Mouse (Mus musculus) midbrain, embryonic 14.5 days (tissue): ENCODE data around the gene Mrpl35. TPM values are rescaled to one million over a fixed set of nuclear protein-coding genes. Genes with fewer than 3 reads are reported as not detected.

Experiments
- ATAC-seq: fragments of 200-750 bp; cut with Nextera tagmentation; 2 replicates; pipeline ENCODE4 v1.8.0; 2017; ENCODE audit warnings: moderate number of reproducible peaks, moderate library complexity; ENCODE audit not compliant: low FRiP score, low TSS enrichment
- DNase-seq: peaks from one replicate; pipeline ENCODE4 v3.0.0-alpha.2; 2015
- H3K27ac ChIP-seq: fragments of 300-500 bp; sonication (generic); replicated peaks from 2 replicates; pipeline ENCODE4 v1.5.1; 2014; ENCODE audit warnings: mild to moderate bottlenecking, low read depth, low read length, moderate library complexity
- H3K27me3 ChIP-seq: fragments of 300-500 bp; sonication (generic); 2 replicates; pipeline ENCODE4 v1.6.1; 2014; ENCODE audit warnings: low read length, control low read depth, mixed read lengths; ENCODE audit not compliant: control insufficient read depth, insufficient read depth
- H3K36me3 ChIP-seq: fragments of 300-500 bp; sonication (generic); 2 replicates; pipeline ENCODE4 v1.6.1; 2014; ENCODE audit warnings: low read length, control low read depth; ENCODE audit not compliant: control insufficient read depth, insufficient read depth
- H3K4me1 ChIP-seq: fragments of 300-500 bp; sonication (generic); 2 replicates; pipeline ENCODE4 v1.6.1; 2014; ENCODE audit warnings: mild to moderate bottlenecking, antibody characterized with exemption, low read length, control low read depth; ENCODE audit not compliant: control insufficient read depth, insufficient read depth
- H3K4me2 ChIP-seq: fragments of 300-500 bp; sonication (generic); 2 replicates; pipeline ENCODE4 v1.6.1; 2014; ENCODE audit warnings: mild to moderate bottlenecking, low read length, moderate library complexity
- H3K4me3 ChIP-seq: fragments of 300-500 bp; sonication (generic); replicated peaks from 2 replicates; pipeline ENCODE4 v1.5.1; 2014; ENCODE audit warnings: low read depth, low read length
- H3K9ac ChIP-seq: fragments of 300-500 bp; sonication (generic); replicated peaks from 2 replicates; pipeline ENCODE4 v1.6.1; 2014; ENCODE audit warnings: mild to moderate bottlenecking, low read length, moderate library complexity
- H3K9me3 ChIP-seq: fragments of 300-500 bp; sonication (generic); 2 replicates; pipeline ENCODE4 v1.6.1; 2016; ENCODE audit warnings: low read length, control low read depth, mixed read lengths; ENCODE audit not compliant: control insufficient read depth
- WGBS: fragments of 180-500 bp; shearing (Covaris S2); extraction: QIAGEN DNeasy Blood & Tissue Kit; methylation state at CpG from one replicate; pipeline ENCODE4 v1.1.7; 2014; 5-methylcytosine and 5-hydroxymethylcytosine counted together
- polyA plus RNA-seq: library from polyadenylated mRNA; unstranded; fragments of >200 nt; fragmentation: Nextera tagmentation; extraction: Ambion mirVana; gene quantifications from 2 replicates; pipeline ENCODE4 v1.2.1, GENCODE M21; 2014

The Mrpl35 gene
- polyA plus RNA-seq, 1 experiment from 2014 or later: 41.1 TPM

DNA sequence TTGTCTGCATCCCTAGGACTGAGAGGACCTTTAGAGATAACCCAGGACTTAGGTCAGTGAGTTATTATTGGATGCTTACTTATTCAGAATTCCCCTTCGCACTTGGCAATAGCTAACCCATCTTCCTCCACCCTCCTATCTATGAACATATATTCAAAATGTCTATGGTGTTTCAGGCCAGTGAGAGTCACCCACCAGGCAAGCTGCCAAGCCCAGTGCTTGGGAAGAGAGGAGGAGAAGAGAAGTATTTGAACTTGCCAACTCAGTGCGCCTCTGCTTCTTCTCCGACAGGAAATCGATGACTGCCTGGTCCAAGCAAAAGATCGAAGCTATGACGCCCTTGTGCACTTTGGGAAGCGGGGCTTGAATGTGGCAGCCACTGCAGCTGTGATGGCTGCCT, 46.3 kb downstream of the Mrpl35 start:
- H3K9ac ChIP-seq: no peak overlapping the region
- DNase-seq: no peak
- no peak overlapping the region for H3K4me3 ChIP-seq
- H3K4me2 ChIP-seq: no peak overlapping the region
- no peaks in the 10 kb centered on the region for H3K9me3 ChIP-seq
- no peak overlapping the region for H3K27ac ChIP-seq
- H3K36me3 ChIP-seq: peaks cover 68% of the 10 kb centered on the region
- no peaks in the 10 kb centered on the region for H3K27me3 ChIP-seq
- no peak for ATAC-seq
- WGBS: 95% methylated on average over 7 of the region's 7 CpGs
- H3K4me1 ChIP-seq: no peaks in the 10 kb centered on the region

DNA sequence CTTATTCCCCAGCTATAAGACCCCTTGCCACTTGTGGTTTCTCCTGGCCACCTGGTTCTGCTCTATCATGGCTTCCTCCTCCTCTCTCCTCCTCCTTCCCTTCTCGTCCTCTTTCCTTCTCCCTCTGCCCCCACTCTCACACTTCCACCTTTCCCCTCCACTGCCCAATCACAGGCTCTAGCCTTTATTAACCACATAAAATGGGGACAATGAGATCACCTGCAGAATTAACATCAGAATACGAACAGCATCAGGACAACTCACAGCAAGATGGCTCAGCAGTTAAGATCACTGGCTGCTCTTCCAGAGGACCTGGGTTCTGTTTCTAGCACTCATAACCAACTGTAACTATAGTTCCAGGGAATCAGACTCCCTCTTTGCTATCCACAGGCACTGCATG, 46.9 kb downstream of the Mrpl35 start:
- Histone ChIP-seq H3K4me1 (no peaks in the 10 kb centered on the region), H3K27ac (no peak overlapping the region), H3K4me2 (no peak overlapping the region), H3K9me3 (no peaks in the 10 kb centered on the region), H3K36me3 (peaks cover 73% of the 10 kb centered on the region), H3K9ac (no peak overlapping the region), H3K27me3 (no peaks in the 10 kb centered on the region), H3K4me3 (no peak overlapping the region)
- ATAC-seq: no peak
- no peak for DNase-seq
- WGBS: 74% methylated on average over 2 of the region's 2 CpGs

DNA sequence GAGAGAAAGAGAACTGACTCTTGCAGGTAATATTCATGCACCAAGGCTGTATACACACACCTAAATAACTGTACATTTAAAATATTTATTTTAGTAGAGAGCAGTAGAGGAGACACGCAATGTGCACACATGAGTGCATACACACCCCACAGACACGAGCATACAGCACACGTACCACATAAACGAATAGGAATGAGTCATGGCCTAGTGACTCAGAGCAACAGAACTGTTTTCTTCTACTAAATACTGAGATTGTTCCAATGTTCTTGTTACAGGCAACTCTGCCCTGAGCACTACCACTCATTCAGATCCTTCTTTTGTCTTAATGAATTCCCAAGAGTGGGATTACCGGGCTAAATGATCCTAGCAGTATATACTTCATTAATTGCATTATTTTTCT, 48.8 kb downstream of the Mrpl35 start:
- ATAC-seq: no peak
- no peak for DNase-seq
- WGBS: 92% methylated on average over 5 of the region's 5 CpGs

DNA sequence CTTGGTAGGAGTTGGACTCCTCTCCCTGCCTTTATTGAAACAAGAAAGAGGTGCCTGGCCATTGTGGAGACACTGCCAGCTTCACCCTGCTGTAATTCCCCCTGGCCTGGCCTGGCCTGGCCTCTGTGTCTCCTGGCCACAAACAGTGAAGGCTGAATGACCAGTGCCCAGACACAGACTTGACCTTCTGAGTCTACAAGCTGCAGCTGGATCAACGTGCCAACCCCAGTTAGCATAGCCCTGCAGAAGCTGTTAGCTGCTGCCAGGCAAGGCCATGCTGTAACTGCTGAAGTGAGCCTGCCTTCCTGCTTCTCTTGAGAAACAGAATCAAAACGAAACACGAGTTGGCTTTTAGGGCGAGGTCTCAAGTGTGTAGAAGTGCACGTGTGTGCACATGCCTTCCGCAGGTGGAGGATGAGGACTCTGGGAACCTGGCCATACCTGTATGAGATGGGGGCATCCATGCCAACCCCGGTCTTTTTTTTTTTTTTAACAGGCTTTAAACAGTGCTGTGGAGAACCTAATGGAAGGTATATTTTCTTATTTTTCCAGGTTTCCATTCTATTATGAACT, 54.0 kb downstream of the Mrpl35 start:
- Histone ChIP-seq H3K4me3 (no peak overlapping the region), H3K9ac (no peak overlapping the region), H3K27ac (no peak overlapping the region), H3K4me1 (no peaks in the 10 kb centered on the region), H3K36me3 (peaks cover 50% of the 10 kb centered on the region), H3K4me2 (no peak overlapping the region), H3K9me3 (no peaks in the 10 kb centered on the region), H3K27me3 (no peaks in the 10 kb centered on the region)
- DNase-seq: no peak
- no peak for ATAC-seq
- WGBS: 95% methylated on average over 7 of the region's 7 CpGs

More for the DNA sequence above, 48.8 kb downstream of the Mrpl35 start:
- no peak overlapping the region for H3K4me3 ChIP-seq
- no peak overlapping the region for H3K27ac ChIP-seq
- H3K4me2 ChIP-seq: no peak overlapping the region
- no peaks in the 10 kb centered on the region for H3K27me3 ChIP-seq
- no peaks in the 10 kb centered on the region for H3K4me1 ChIP-seq
- peaks cover 77% of the 10 kb centered on the region for H3K36me3 ChIP-seq
- H3K9me3 ChIP-seq: no peaks in the 10 kb centered on the region
- H3K9ac ChIP-seq: no peak overlapping the region

DNA sequence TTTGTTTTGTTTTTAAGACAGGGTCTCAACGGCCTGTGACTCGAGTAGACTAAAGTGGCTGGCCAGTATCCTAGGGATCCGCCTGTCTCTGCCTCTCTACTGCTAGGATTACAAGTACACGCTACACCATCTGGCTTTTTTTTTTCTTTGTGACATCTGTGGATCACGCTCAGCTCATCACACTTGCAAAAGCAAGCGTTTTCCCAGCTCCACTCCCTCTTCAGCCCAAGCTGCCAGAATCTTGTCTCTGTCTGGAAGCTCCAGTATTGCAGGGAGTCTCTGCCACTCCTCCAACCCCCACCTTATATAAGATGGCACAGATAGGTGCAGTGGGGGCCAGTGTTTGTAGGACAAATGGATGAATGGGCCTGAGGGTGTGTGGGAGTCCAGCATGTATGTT, 54.6 kb downstream of the Mrpl35 start:
- Histone ChIP-seq H3K9me3 (no peaks in the 10 kb centered on the region), H3K4me3 (no peak overlapping the region), H3K27me3 (no peaks in the 10 kb centered on the region), H3K9ac (no peak overlapping the region), H3K27ac (no peak overlapping the region), H3K4me2 (no peak overlapping the region), H3K4me1 (no peaks in the 10 kb centered on the region), H3K36me3 (peaks cover 47% of the 10 kb centered on the region)
- DNase-seq (no peak), ATAC-seq (no peak)
- 84% methylated on average over 6 of the region's 6 CpGs for WGBS

DNA sequence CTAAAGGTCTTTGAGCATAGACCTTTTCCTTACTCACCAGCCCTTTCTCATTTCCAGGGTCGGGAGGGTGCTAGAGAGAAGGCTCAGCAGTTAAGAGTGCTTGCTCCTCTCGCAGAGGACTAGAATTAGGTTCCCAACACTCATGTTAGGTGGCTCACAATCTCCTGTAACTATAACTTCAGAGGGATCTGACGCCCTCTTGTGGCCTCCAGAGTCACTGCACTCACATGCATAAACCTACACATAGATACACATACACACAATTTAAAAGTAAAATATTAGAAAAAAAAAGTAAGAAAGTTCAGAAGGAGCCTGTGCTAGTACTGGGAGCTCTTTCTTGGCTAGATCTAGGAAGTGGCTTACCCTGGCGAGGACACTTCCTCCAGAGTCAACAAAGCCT, 55.5 kb downstream of the Mrpl35 start:
- WGBS: 92% methylated on average over 4 of the region's 4 CpGs
- H3K36me3 ChIP-seq: peaks cover 46% of the 10 kb centered on the region
- DNase-seq: no peak
- no peak overlapping the region for H3K27ac ChIP-seq
- H3K4me3 ChIP-seq: no peak overlapping the region
- H3K4me1 ChIP-seq: no peaks in the 10 kb centered on the region
- no peak overlapping the region for H3K9ac ChIP-seq
- H3K4me2 ChIP-seq: no peak overlapping the region
- H3K27me3 ChIP-seq: no peaks in the 10 kb centered on the region
- H3K9me3 ChIP-seq: no peaks in the 10 kb centered on the region
- no peak for ATAC-seq

DNA sequence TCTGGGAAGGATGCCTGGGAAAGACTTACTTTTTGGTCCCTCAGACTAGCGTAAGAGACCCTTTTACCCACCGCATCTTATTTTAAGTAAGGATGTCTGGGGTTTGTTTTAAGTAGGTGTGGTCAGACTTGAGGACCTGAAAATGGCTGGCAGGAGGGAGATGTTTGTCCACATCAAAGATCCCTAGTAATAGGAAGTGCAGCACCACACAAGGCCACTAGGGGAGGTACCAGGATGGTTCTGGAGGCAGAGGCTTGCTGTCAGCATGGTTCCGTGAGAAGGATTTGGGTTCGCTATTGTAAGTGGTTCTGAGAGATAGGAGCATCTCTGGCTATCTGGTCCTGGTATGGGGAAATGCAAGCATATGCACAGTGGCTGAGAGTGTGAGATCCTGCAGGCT, 55.9 kb downstream of the Mrpl35 start:
- no peak overlapping the region for H3K27ac ChIP-seq
- 94% methylated on average over 4 of the region's 4 CpGs for WGBS
- ATAC-seq (no peak), DNase-seq (no peak)
- peaks cover 46% of the 10 kb centered on the region for H3K36me3 ChIP-seq
- H3K4me1 ChIP-seq: no peaks in the 10 kb centered on the region
- H3K27me3 ChIP-seq: no peaks in the 10 kb centered on the region
- no peaks in the 10 kb centered on the region for H3K9me3 ChIP-seq
- no peak overlapping the region for H3K9ac ChIP-seq
- H3K4me2 ChIP-seq: no peak overlapping the region
- no peak overlapping the region for H3K4me3 ChIP-seq

DNA sequence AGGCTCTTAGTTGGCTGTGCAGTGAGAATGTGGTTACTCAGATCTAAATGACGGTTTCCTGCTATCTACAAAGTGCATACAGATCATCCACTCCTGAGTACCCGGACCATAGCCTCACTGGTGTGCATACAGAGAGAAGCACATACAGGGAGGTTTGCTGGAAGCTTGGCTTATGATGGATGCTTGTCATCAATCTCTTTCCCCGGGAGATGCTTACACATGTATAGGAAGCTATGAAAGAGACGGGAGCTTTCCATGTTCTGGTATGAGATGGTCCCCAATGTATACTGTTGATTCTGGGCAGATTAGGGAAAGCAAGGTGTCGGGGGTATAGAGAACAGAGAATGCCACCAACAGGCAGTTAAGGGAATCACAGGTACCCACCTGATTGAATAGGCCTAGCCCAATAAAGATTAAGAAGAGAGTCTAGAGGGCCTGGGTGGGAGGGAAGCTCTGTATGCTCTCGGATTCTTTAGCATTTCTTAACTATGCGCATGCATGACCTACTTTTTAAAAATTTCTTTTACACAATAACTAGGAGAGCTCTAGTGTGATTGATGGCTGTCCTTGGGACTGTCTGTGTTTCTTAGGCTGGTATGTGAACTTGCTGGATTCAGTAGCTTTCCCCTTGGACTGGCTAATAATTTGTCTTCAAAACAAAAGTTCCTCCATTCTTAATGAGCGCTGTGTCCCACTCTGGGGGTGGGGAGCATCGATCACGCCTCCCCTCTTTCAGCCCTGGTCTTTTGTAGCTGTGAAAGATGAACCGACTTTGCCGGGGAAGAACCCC, 56.7 kb downstream of the Mrpl35 start:
- WGBS: 78% methylated on average over 12 of the region's 12 CpGs
- no peak for ATAC-seq
- H3K36me3 ChIP-seq: peaks cover 39% of the 10 kb centered on the region

DNA sequence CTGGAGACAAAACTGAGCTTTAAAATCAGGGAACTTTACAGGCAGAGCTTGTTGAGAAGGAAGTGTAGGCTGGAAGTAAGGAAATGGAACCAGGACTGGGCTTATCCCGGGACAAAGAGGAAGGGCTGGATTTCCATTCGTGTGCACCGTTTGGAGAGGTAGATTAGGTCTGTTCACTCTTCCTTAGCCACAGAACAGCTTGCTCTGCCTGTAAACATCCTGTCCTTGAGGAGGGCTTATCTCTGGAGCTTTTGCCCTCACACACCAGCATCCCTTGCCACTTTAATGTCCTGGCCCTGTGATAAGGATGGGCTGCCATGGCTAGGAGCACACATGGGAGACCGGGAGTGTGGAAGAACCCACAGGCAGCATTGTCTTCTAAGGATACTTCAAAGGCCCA, 59.0 kb downstream of the Mrpl35 start:
- DNase-seq (no peak), ATAC-seq (no peak)
- Histone ChIP-seq H3K27me3 (no peaks in the 10 kb centered on the region), H3K9me3 (no peaks in the 10 kb centered on the region), H3K27ac (no peak overlapping the region), H3K9ac (no peak overlapping the region), H3K36me3 (peaks cover 28% of the 10 kb centered on the region), H3K4me1 (no peaks in the 10 kb centered on the region), H3K4me3 (no peak overlapping the region), H3K4me2 (no peak overlapping the region)
- 78% methylated on average over 4 of the region's 4 CpGs for WGBS

More for the DNA sequence above, 56.7 kb downstream of the Mrpl35 start:
- Histone ChIP-seq H3K4me3 (no peak overlapping the region), H3K4me2 (no peak overlapping the region), H3K9me3 (no peaks in the 10 kb centered on the region), H3K4me1 (no peaks in the 10 kb centered on the region), H3K27me3 (no peaks in the 10 kb centered on the region), H3K9ac (no peak overlapping the region), H3K27ac (no peak overlapping the region)
- peak; percentile 25 for DNase-seq
